Mouse (Mus musculus) hindbrain, embryonic 12.5 days (tissue): ENCODE measurements around the gene Trdmt1. TPM values are rescaled to one million over a fixed set of nuclear protein-coding genes. Genes with fewer than 3 reads are reported as not detected.
A peak's percentile ranks its signal among the peaks of the same experiment; 100 is the strongest.

Experiments
- ATAC-seq: fragments of 200-750 bp; cut with Nextera tagmentation; 2 replicates; pipeline ENCODE4 v1.8.0; 2017; ENCODE audit warnings: moderate TSS enrichment; ENCODE audit not compliant: low FRiP score
- H3K27ac ChIP-seq: fragments of 300-500 bp; sonication (generic); 2 replicates; pipeline ENCODE4 v1.5.1; 2016; ENCODE audit warnings: mild to moderate bottlenecking
- H3K27me3 ChIP-seq: fragments of 300-500 bp; sonication (generic); 2 replicates; pipeline ENCODE4 v1.6.1; 2016; ENCODE audit warnings: mild to moderate bottlenecking
- H3K36me3 ChIP-seq: fragments of 300-500 bp; sonication (generic); 2 replicates; pipeline ENCODE4 v1.6.1; 2016; ENCODE audit warnings: mild to moderate bottlenecking
- H3K4me1 ChIP-seq: fragments of 300-500 bp; sonication (generic); 2 replicates; pipeline ENCODE4 v1.6.1; 2016
- H3K4me2 ChIP-seq: fragments of 300-500 bp; sonication (generic); replicated peaks from 2 replicates; pipeline ENCODE4 v1.6.1; 2016; ENCODE audit warnings: mild to moderate bottlenecking
- H3K4me3 ChIP-seq: fragments of 300-500 bp; sonication (generic); 2 replicates; pipeline ENCODE4 v1.5.1; 2016; ENCODE audit warnings: mild to moderate bottlenecking
- H3K9ac ChIP-seq: fragments of 300-500 bp; sonication (generic); 2 replicates; pipeline ENCODE4 v1.6.1; 2016; ENCODE audit warnings: mild to moderate bottlenecking, moderate library complexity
- H3K9me3 ChIP-seq: fragments of 300-500 bp; sonication (generic); replicated peaks from 2 replicates; pipeline ENCODE4 v1.6.1; 2016; ENCODE audit warnings: mild to moderate bottlenecking
- WGBS: fragments of 180-500 bp; shearing (Covaris S2); methylation state at CpG from one replicate; pipeline ENCODE4 v1.1.7; 2016; 5-methylcytosine and 5-hydroxymethylcytosine counted together
- polyA plus RNA-seq: library from polyadenylated mRNA; unstranded; fragments of >200 nt; fragmentation: Nextera tagmentation; extraction: Ambion mirVana; gene quantifications from 2 replicates; pipeline ENCODE4 v1.2.1, GENCODE M21; 2016

The Trdmt1 gene
- polyA plus RNA-seq, 1 experiment from 2014 or later = 7.9 TPM

GRCm38 (mm10) chr2:13573408-13574065 lies 29.1 kb upstream of the Trdmt1 start, which contains the start of gene Vim:
Vim (plus strand) TSS chr2:13573927.
- no peaks in the 10 kb centered on the region for H3K27me3 ChIP-seq
- peak within 1 kb of the TSS; percentile 86 for H3K4me3 ChIP-seq
- H3K27ac ChIP-seq = peak within 1 kb of the TSS; percentile 93
- 0% methylated on average over 26 of the region's 26 CpGs for WGBS
- peaks cover 20% of the 10 kb centered on the region for H3K4me1 ChIP-seq
- H3K9ac ChIP-seq = peak within 1 kb of the TSS; percentile 89
- H3K36me3 ChIP-seq = peaks cover 12% of the 10 kb centered on the region
- H3K4me2 ChIP-seq = peak within 1 kb of the TSS; percentile 69
- peak; percentile 92 for ATAC-seq
- H3K9me3 ChIP-seq = no peaks in the 10 kb centered on the region

GRCm38 (mm10) chr2:13572647-13573407 lies 28.4 kb upstream of the Trdmt1 start:
- WGBS = 4% methylated on average over 12 of the region's 12 CpGs

GRCm38 (mm10) chr2:13572101-13572553 lies 27.7 kb upstream of the Trdmt1 start:
- Histone ChIP-seq H3K4me1 (peaks cover 14% of the 10 kb centered on the region), H3K9ac (no peak overlapping the region), H3K27ac (peak overlapping the region; percentile 93), H3K4me2 (peak overlapping the region; percentile 69), H3K9me3 (no peaks in the 10 kb centered on the region), H3K27me3 (no peaks in the 10 kb centered on the region), H3K36me3 (0 out of 2 replicates have a peak, but pooled peaks cover 2% of the 10 kb centered on the region), H3K4me3 (no peak overlapping the region)
- WGBS = 3% methylated on average over 4 of the region's 4 CpGs
- no peak for ATAC-seq

More at GRCm38 (mm10) chr2:13572647-13573407, 28.4 kb upstream of the Trdmt1 start:
- Histone ChIP-seq H3K9me3 (no peaks in the 10 kb centered on the region), H3K27me3 (no peaks in the 10 kb centered on the region), H3K4me2 (peak overlapping the region; percentile 69), H3K4me1 (peaks cover 14% of the 10 kb centered on the region), H3K4me3 (peak overlapping the region; percentile 86), H3K27ac (peak overlapping the region; percentile 93), H3K9ac (peak overlapping the region; percentile 89), H3K36me3 (peaks cover 6% of the 10 kb centered on the region; the same call in 1 of the 2 replicates)
- peak; percentile 3; the same call in 1 of the 2 replicates for ATAC-seq

GRCm38 (mm10) chr2:13570122-13570521 lies 25.7 kb upstream of the Trdmt1 start:
- no peaks in the 10 kb centered on the region for H3K9me3 ChIP-seq
- no peak for ATAC-seq
- H3K4me3 ChIP-seq = no peak overlapping the region
- H3K4me1 ChIP-seq = peaks cover 8% of the 10 kb centered on the region
- no peaks in the 10 kb centered on the region for H3K27me3 ChIP-seq
- no peak overlapping the region for H3K4me2 ChIP-seq
- H3K9ac ChIP-seq = no peak overlapping the region
- no peaks in the 10 kb centered on the region for H3K36me3 ChIP-seq
- H3K27ac ChIP-seq = no peak overlapping the region
- WGBS = 62% methylated on average over 2 of the region's 2 CpGs

GRCm38 (mm10) chr2:13560396-13560795 lies 15.9 kb upstream of the Trdmt1 start:
- H3K4me3 ChIP-seq = no peak overlapping the region
- H3K27ac ChIP-seq = no peak overlapping the region
- no peak overlapping the region for H3K9ac ChIP-seq
- no peaks in the 10 kb centered on the region for H3K4me1 ChIP-seq
- H3K36me3 ChIP-seq = no peaks in the 10 kb centered on the region
- H3K4me2 ChIP-seq = no peak overlapping the region
- H3K9me3 ChIP-seq = no peaks in the 10 kb centered on the region
- 84% methylated on average over 2 of the region's 2 CpGs for WGBS
- ATAC-seq = no peak
- no peaks in the 10 kb centered on the region for H3K27me3 ChIP-seq

GRCm38 (mm10) chr2:13559729-13560128 lies 15.3 kb upstream of the Trdmt1 start:
- H3K36me3 ChIP-seq = no peaks in the 10 kb centered on the region
- WGBS = 78% methylated on average over 5 of the region's 5 CpGs
- H3K27ac ChIP-seq = no peak overlapping the region
- no peaks in the 10 kb centered on the region for H3K4me1 ChIP-seq
- H3K4me2 ChIP-seq = no peak overlapping the region
- no peak for ATAC-seq
- no peak overlapping the region for H3K9ac ChIP-seq
- H3K4me3 ChIP-seq = no peak overlapping the region
- H3K9me3 ChIP-seq = no peaks in the 10 kb centered on the region
- H3K27me3 ChIP-seq = no peaks in the 10 kb centered on the region

GRCm38 (mm10) chr2:13559303-13559702 lies 14.8 kb upstream of the Trdmt1 start:
- H3K9me3 ChIP-seq = no peaks in the 10 kb centered on the region
- no peaks in the 10 kb centered on the region for H3K4me1 ChIP-seq
- no peak overlapping the region for H3K4me2 ChIP-seq
- H3K9ac ChIP-seq = no peak overlapping the region
- WGBS = 88% methylated on average over 5 of the region's 5 CpGs
- H3K27ac ChIP-seq = no peak overlapping the region
- no peaks in the 10 kb centered on the region for H3K27me3 ChIP-seq
- ATAC-seq = no peak
- H3K36me3 ChIP-seq = no peaks in the 10 kb centered on the region
- no peak overlapping the region for H3K4me3 ChIP-seq

GRCm38 (mm10) chr2:13558607-13559262 lies 14.3 kb upstream of the Trdmt1 start:
- H3K4me1 ChIP-seq = no peaks in the 10 kb centered on the region
- no peak overlapping the region for H3K9ac ChIP-seq
- no peak overlapping the region for H3K27ac ChIP-seq
- H3K9me3 ChIP-seq = no peaks in the 10 kb centered on the region
- no peak for ATAC-seq
- no peaks in the 10 kb centered on the region for H3K27me3 ChIP-seq
- H3K4me3 ChIP-seq = no peak overlapping the region
- 43% methylated on average over 5 of the region's 5 CpGs for WGBS
- no peaks in the 10 kb centered on the region for H3K36me3 ChIP-seq
- H3K4me2 ChIP-seq = no peak overlapping the region

- no peaks in the 10 kb centered on the region for H3K27me3 ChIP-seq
- no peaks in the 10 kb centered on the region for H3K36me3 ChIP-seq
- no peak for ATAC-seq
- WGBS = 83% methylated on average over 9 of the region's 9 CpGs
- no peak overlapping the region for H3K9ac ChIP-seq
- no peaks in the 10 kb centered on the region for H3K4me1 ChIP-seq
- H3K27ac ChIP-seq = no peak overlapping the region
- no peak overlapping the region for H3K4me2 ChIP-seq
- no peak overlapping the region for H3K4me3 ChIP-seq
- no peaks in the 10 kb centered on the region for H3K9me3 ChIP-seq
Measured at GRCm38 (mm10) chr2:13557145-13558030, 12.9 kb upstream of the Trdmt1 start.

GRCm38 (mm10) chr2:13556239-13556638 lies 11.8 kb upstream of the Trdmt1 start:
- Histone ChIP-seq H3K27me3 (no peaks in the 10 kb centered on the region), H3K36me3 (no peaks in the 10 kb centered on the region)
- ATAC-seq = no peak

GRCm38 (mm10) chr2:13553966-13554365 lies 9.5 kb upstream of the Trdmt1 start:
- Histone ChIP-seq H3K36me3 (no peaks in the 10 kb centered on the region), H3K9ac (no peak overlapping the region), H3K4me1 (no peaks in the 10 kb centered on the region), H3K4me3 (no peak overlapping the region), H3K9me3 (no peaks in the 10 kb centered on the region), H3K27ac (no peak overlapping the region), H3K4me2 (no peak overlapping the region), H3K27me3 (no peaks in the 10 kb centered on the region)
- 57% methylated on average over 2 of the region's 2 CpGs for WGBS
- ATAC-seq = no peak

More at GRCm38 (mm10) chr2:13556239-13556638, 11.8 kb upstream of the Trdmt1 start:
- Histone ChIP-seq H3K4me3 (no peak overlapping the region), H3K27ac (no peak overlapping the region), H3K9me3 (no peaks in the 10 kb centered on the region), H3K4me2 (no peak overlapping the region), H3K9ac (no peak overlapping the region), H3K4me1 (no peaks in the 10 kb centered on the region)
